Mouse (Mus musculus) heart, adult 2 months (tissue): ENCODE results near the gene Trcg1.

ENCODE experiments used
- CTCF ChIP-seq: fragments of 200-600 bp; IDR thresholded peaks from 2 replicates; pipeline ENCODE4 v1.8.1; 2022; ENCODE audit warnings: antibody characterized with exemption, mild to moderate bottlenecking, moderate library complexity
- EP300 ChIP-seq: fragments of 200-500 bp; IDR thresholded peaks from 2 replicates; pipeline ENCODE4 v1.6.1; 2011; ENCODE audit warnings: low read depth, low read length, control low read depth; ENCODE audit not compliant: insufficient read depth

- TF ChIP-seq CTCF (no peak), EP300 (no peak)
Observed at GRCm38 (mm10) chr9:57250026-57250425, 13.7 kb downstream of the Trcg1 start.
